Mouse (Mus musculus): ENCODE measurements around the gene Fam71e1.
A peak's percentile ranks its signal among the peaks of the same experiment; 100 is the strongest.

GRCm38 (mm10) chr7:44484841-44485571 lies 11.4 kb upstream of the Fam71e1 start:
- peak; percentile 99 for TF ChIP-seq CTCF (IDR thresholded peaks at IDR 0.05; ENCODE audit: insufficient read depth, low read length)
- no peak for TF ChIP-seq POLR2A (IDR thresholded peaks at IDR 0.05; ENCODE audit: borderline replicate concordance, extremely low read depth, low read depth, low read length)
